Mouse (Mus musculus) bone marrow, adult 2 months (tissue): ENCODE data around the gene Nhp2.

ENCODE experiments used
- CTCF ChIP-seq: fragments of 200-500 bp; IDR thresholded peaks from 2 replicates; pipeline ENCODE4 v1.5.1; 2011; ENCODE audit warnings: low read length, control low read depth; ENCODE audit not compliant: control insufficient read depth, insufficient read depth
- POLR2A ChIP-seq: fragments of 200-500 bp; IDR thresholded peaks from 2 replicates; pipeline ENCODE4 v1.6.1; 2011; ENCODE audit warnings: low read depth, mild to moderate bottlenecking, control low read depth, low read length, borderline replicate concordance; ENCODE audit not compliant: control insufficient read depth

- TF ChIP-seq POLR2A: no peak
- TF ChIP-seq CTCF: no peak
Measured at GRCm38 (mm10) chr11:51661867-51662365, 42.4 kb downstream of the Nhp2 start.
